Mouse (Mus musculus): Measurements from ENCODE around the gene Slc23a2. TPM values are rescaled to one million over a fixed set of nuclear protein-coding genes. Genes with fewer than 3 reads are reported as not detected.
A peak's percentile ranks its signal among the peaks of the same experiment; 100 is the strongest.

Gene Slc23a2
- polyA plus RNA-seq, 1 experiment from 2014 or later: 9.8 TPM

DNA sequence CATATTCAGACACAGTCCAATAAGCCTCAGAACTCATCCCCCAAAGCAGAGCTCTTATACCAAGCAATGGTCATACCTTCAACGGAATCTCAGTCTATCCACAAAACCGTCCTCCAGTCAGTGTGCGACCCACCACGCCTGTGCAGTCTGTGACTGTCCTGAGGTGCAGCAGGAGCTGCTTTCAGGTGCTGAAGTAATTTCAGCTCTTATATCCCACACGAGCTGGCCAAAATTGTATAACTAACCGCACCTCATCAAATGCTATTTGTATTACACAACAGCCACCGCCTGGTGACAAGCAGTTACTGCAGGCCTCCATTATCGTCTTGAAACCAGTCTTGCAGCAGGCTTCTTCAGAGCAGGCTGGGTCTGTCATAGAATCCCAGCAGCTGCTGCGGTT is 33.6 kb downstream of the Slc23a2 start:
- DNase-seq (ENCODE audit: low spot score, missing footprints): peak; percentile 81
- no peak overlapping the region for H3K4me3 ChIP-seq (ENCODE audit: low read depth, low read length)
- H3K27ac ChIP-seq (ENCODE audit: low read depth, low read length): no peak overlapping the region
- 56% methylated on average over 9 of the region's 9 CpGs for WGBS
- H3K27me3 ChIP-seq (ENCODE audit: control insufficient read depth, insufficient read depth, low read length): no peaks in the 10 kb centered on the region
- H3K36me3 ChIP-seq (ENCODE audit: control insufficient read depth, insufficient read depth, low read length): no peaks in the 10 kb centered on the region
- no peaks in the 10 kb centered on the region for H3K9me3 ChIP-seq (ENCODE audit: control insufficient read depth, low read length)
- ATAC-seq (ENCODE audit: low FRiP score): 0 out of 2 replicates have a peak, but pooled peaks have one; percentile 33
- no peak overlapping the region for H3K9ac ChIP-seq (ENCODE audit: low read length)
- no peaks in the 10 kb centered on the region for H3K4me1 ChIP-seq (ENCODE audit: control insufficient read depth, insufficient read depth, low read length)
- no peak overlapping the region for H3K4me2 ChIP-seq

DNA sequence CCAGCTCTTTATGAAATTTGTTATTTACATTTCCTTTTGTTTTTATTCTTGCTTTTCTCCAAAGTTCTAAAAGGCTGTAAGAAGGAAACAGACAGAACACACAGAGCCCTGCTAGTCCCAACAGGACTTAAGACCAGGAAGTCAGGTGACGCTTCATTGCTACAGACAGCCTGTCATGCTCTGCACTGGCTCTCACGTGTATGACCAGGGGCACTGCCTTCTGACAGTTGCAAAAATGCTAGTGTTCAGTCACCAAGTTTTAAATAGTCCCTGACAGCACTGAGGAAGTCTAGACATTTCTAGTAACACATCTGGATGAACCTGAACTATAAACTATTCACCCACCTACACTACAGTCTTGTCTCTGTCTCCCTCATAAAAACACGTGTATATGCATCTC is 34.2 kb downstream of the Slc23a2 start:
- H3K27ac ChIP-seq (ENCODE audit: low read depth, low read length): no peak overlapping the region
- no peaks in the 10 kb centered on the region for H3K27me3 ChIP-seq (ENCODE audit: control insufficient read depth, insufficient read depth, low read length)
- ATAC-seq (ENCODE audit: low FRiP score) (no peak), DNase-seq (ENCODE audit: low spot score, missing footprints) (peak; percentile 56)
- H3K9ac ChIP-seq (ENCODE audit: low read length): no peak overlapping the region
- H3K4me3 ChIP-seq (ENCODE audit: low read depth, low read length): no peak overlapping the region
- no peaks in the 10 kb centered on the region for H3K36me3 ChIP-seq (ENCODE audit: control insufficient read depth, insufficient read depth, low read length)
- no peaks in the 10 kb centered on the region for H3K4me1 ChIP-seq (ENCODE audit: control insufficient read depth, insufficient read depth, low read length)
- no peaks in the 10 kb centered on the region for H3K9me3 ChIP-seq (ENCODE audit: control insufficient read depth, low read length)
- WGBS: 76% methylated on average over 3 of the region's 3 CpGs
- no peak overlapping the region for H3K4me2 ChIP-seq

DNA sequence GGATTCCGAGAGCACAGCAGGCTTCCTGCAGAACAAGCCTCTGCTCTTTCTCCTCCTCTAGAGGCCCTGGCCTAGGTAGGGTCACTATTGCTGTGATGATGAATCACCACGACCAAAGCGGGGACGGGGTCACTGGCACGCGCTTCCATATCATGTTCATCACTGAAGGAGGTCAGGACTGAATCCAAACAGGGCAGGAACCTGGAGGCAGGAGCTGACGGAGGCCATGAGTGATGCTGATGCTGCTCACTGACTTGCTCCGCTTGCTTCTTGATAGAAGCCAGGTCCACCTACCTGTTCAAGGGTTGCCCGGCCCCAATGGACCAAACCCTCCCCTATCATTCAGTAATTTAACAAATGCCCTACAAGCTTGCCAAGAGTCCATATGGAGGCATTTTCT is 35.9 kb downstream of the Slc23a2 start:
- ATAC-seq (ENCODE audit: low FRiP score) (no peak), DNase-seq (ENCODE audit: low spot score, missing footprints) (no peak)
- no peaks in the 10 kb centered on the region for H3K27me3 ChIP-seq (ENCODE audit: control insufficient read depth, insufficient read depth, low read length)
- no peak overlapping the region for H3K4me3 ChIP-seq (ENCODE audit: low read depth, low read length)
- H3K27ac ChIP-seq (ENCODE audit: low read depth, low read length): no peak overlapping the region
- no peaks in the 10 kb centered on the region for H3K4me1 ChIP-seq (ENCODE audit: control insufficient read depth, insufficient read depth, low read length)
- no peak overlapping the region for H3K4me2 ChIP-seq
- WGBS: 95% methylated on average over 9 of the region's 9 CpGs
- no peak overlapping the region for H3K9ac ChIP-seq (ENCODE audit: low read length)
- no peaks in the 10 kb centered on the region for H3K9me3 ChIP-seq (ENCODE audit: control insufficient read depth, low read length)
- no peaks in the 10 kb centered on the region for H3K36me3 ChIP-seq (ENCODE audit: control insufficient read depth, insufficient read depth, low read length)

DNA sequence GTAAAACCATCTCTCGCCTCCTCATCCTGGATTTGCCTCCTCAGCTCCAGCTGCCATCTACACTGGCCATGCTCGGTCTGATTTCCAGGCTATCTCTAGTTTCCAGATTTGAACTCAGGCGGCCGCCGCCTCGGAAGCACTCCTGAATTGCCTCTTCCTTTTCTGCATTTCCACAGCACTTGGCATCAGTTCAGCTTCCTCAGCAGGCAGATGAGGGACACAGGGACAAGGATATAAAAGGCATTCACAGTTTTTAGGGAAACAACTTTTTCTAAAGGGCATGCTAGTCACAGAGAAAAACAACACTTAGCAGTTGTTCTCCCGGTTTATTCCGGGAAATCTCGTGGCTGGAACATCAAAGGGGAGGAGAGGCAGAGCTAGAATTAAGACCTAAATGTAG is 37.3 kb downstream of the Slc23a2 start:
- DNase-seq (ENCODE audit: low spot score, missing footprints) (peak; percentile 73), ATAC-seq (ENCODE audit: low FRiP score) (no peak)
- H3K27ac ChIP-seq (ENCODE audit: low read depth, low read length): no peak overlapping the region
- no peak overlapping the region for H3K9ac ChIP-seq (ENCODE audit: low read length)
- peaks cover 6% of the 10 kb centered on the region; the same call in 1 of the 2 replicates for H3K4me1 ChIP-seq (ENCODE audit: control insufficient read depth, insufficient read depth, low read length)
- 84% methylated on average over 9 of the region's 9 CpGs for WGBS
- H3K27me3 ChIP-seq (ENCODE audit: control insufficient read depth, insufficient read depth, low read length): no peaks in the 10 kb centered on the region
- no peaks in the 10 kb centered on the region for H3K9me3 ChIP-seq (ENCODE audit: control insufficient read depth, low read length)
- no peaks in the 10 kb centered on the region for H3K36me3 ChIP-seq (ENCODE audit: control insufficient read depth, insufficient read depth, low read length)
- H3K4me2 ChIP-seq: no peak overlapping the region
- no peak overlapping the region for H3K4me3 ChIP-seq (ENCODE audit: low read depth, low read length)

DNA sequence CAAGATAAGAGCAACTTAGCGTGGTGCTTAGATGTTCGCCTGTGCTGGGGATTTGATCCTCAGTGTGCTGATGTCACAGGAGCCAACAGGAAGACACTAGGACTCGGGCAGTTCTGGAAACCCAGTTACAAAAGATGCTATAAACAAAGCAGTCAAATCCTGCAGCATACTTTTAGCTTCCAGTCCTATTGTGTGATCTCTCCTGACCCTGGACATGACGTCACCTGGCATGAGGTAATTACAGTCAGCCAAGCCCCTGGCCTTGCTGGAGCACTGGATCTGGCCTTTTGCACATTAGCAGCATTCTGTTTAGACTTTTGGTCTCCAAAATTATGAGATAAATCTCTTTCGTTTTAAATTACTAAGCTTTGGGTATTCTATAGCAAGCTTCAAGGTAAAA is 38.8 kb downstream of the Slc23a2 start:
- 67% methylated on average over 5 of the region's 5 CpGs for WGBS
- no peak overlapping the region for H3K4me2 ChIP-seq
- peaks cover 6% of the 10 kb centered on the region; the same call in 1 of the 2 replicates for H3K4me1 ChIP-seq (ENCODE audit: control insufficient read depth, insufficient read depth, low read length)
- no peak overlapping the region for H3K27ac ChIP-seq (ENCODE audit: low read depth, low read length)
- no peak for DNase-seq (ENCODE audit: low spot score, missing footprints)
- no peak overlapping the region for H3K4me3 ChIP-seq (ENCODE audit: low read depth, low read length)
- H3K9ac ChIP-seq (ENCODE audit: low read length): no peak overlapping the region
- no peak for ATAC-seq (ENCODE audit: low FRiP score)
- H3K27me3 ChIP-seq (ENCODE audit: control insufficient read depth, insufficient read depth, low read length): no peaks in the 10 kb centered on the region
- no peaks in the 10 kb centered on the region for H3K9me3 ChIP-seq (ENCODE audit: control insufficient read depth, low read length)
- H3K36me3 ChIP-seq (ENCODE audit: control insufficient read depth, insufficient read depth, low read length): no peaks in the 10 kb centered on the region

DNA sequence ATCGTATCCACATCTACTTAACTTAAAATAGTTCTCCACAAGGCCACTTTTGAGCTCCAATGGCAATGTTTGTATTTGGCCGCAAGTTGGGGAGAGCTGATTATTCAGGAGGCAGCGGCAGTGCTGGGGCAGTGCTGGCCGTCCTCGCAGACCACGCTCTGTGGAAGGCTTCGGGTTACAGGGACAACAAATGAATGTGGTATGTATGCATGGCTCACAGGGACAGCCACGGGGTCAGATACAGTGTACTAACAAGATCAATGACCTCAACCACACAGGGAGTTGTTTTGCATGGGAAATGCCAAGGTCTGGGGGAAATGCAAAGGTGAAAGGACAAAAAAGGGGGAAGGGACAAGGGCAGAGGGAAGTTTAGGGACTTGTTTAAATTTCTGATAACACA is 41.6 kb downstream of the Slc23a2 start:
- Histone ChIP-seq H3K9me3 (ENCODE audit: control insufficient read depth, low read length) (no peaks in the 10 kb centered on the region), H3K9ac (ENCODE audit: low read length) (no peak overlapping the region), H3K4me1 (ENCODE audit: control insufficient read depth, insufficient read depth, low read length) (peaks cover 6% of the 10 kb centered on the region; the same call in 1 of the 2 replicates), H3K27ac (ENCODE audit: low read depth, low read length) (no peak overlapping the region), H3K4me3 (ENCODE audit: low read depth, low read length) (no peak overlapping the region), H3K4me2 (no peak overlapping the region), H3K27me3 (ENCODE audit: control insufficient read depth, insufficient read depth, low read length) (no peaks in the 10 kb centered on the region), H3K36me3 (ENCODE audit: control insufficient read depth, insufficient read depth, low read length) (no peaks in the 10 kb centered on the region)
- WGBS: 15% methylated on average over 8 of the region's 8 CpGs
- DNase-seq (ENCODE audit: low spot score, missing footprints): peak; percentile 86
- 0 out of 2 replicates have a peak, but pooled peaks have one; percentile 40 for ATAC-seq (ENCODE audit: low FRiP score)

DNA sequence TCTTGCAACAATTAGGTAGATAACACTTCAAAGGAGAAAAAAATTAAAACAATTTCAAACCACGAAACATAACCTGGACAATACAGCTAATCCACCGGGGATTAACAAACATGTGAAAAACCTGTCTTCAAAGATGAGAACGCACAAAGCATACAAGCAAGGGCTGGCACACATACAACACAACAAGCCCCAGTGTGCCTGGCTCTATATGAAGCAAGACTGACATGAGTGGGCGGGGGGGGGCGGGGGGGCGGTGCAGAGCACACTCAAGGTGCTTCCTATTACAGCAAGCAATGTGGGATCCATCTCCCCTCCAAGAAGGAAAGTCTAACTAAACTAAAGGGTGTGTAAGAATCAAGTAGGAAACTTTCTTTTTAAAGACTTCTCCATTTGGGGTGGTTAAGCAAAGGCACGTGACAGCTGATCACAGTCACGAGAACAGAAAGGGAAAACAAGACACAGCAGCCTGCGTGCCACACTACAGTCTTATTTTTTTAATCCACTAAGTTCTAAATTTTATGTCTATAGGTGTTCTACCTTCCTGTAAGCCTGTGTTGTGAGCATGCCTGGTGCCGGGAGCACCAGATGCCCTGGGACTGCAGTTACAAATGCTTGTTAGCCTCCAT is 42.3 kb downstream of the Slc23a2 start:
- Histone ChIP-seq H3K9ac (ENCODE audit: low read length) (no peak overlapping the region), H3K4me1 (ENCODE audit: control insufficient read depth, insufficient read depth, low read length) (peaks cover 6% of the 10 kb centered on the region; the same call in 1 of the 2 replicates), H3K4me3 (ENCODE audit: low read depth, low read length) (no peak overlapping the region), H3K36me3 (ENCODE audit: control insufficient read depth, insufficient read depth, low read length) (no peaks in the 10 kb centered on the region), H3K4me2 (no peak overlapping the region), H3K27ac (ENCODE audit: low read depth, low read length) (no peak overlapping the region), H3K9me3 (ENCODE audit: control insufficient read depth, low read length) (no peaks in the 10 kb centered on the region), H3K27me3 (ENCODE audit: control insufficient read depth, insufficient read depth, low read length) (no peaks in the 10 kb centered on the region)
- 80% methylated on average over 10 of the region's 10 CpGs for WGBS
- DNase-seq (ENCODE audit: low spot score, missing footprints): no peak
- no peak for ATAC-seq (ENCODE audit: low FRiP score)

DNA sequence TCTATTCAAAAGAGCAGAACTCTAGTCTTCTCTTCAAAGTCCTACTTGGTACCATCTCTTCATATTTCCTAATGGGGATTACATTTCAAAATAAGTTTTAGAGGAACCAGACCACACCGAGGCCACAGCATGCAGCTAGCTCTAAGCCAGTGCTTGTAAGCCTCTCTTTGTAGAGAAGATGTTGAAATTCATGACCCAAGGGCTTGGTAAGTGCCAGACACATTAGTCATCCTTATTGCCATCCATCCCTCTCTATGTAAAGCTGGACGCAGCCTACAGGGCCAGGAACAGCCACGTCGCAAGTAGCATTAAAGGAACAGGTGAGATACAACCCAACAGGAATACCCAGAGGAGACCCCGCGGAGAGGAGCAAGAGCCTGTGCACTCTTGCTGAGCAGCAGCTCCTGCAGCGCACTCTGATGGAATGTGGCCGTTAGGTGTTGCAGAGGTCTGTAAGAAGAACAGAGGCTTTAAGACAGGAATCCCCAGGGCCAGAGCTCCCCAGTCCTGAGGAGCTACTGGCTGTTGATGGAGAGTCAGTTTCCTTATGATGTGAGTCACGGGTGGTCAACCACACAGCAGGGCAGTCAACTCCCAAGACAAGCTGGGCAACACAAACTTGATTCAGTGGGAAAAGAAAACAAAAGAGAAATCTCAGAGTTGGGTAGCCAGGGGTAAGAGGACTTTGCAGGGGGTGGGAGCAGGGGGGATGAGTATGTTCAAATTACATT is 45.8 kb downstream of the Slc23a2 start:
- no peak for DNase-seq (ENCODE audit: low spot score, missing footprints)
- Histone ChIP-seq H3K4me3 (ENCODE audit: low read depth, low read length) (no peak overlapping the region), H3K9ac (ENCODE audit: low read length) (no peak overlapping the region), H3K9me3 (ENCODE audit: control insufficient read depth, low read length) (no peaks in the 10 kb centered on the region), H3K36me3 (ENCODE audit: control insufficient read depth, insufficient read depth, low read length) (no peaks in the 10 kb centered on the region), H3K4me1 (ENCODE audit: control insufficient read depth, insufficient read depth, low read length) (peaks cover 6% of the 10 kb centered on the region; the same call in 1 of the 2 replicates), H3K4me2 (no peak overlapping the region), H3K27ac (ENCODE audit: low read depth, low read length) (no peak overlapping the region), H3K27me3 (ENCODE audit: control insufficient read depth, insufficient read depth, low read length) (no peaks in the 10 kb centered on the region)
- WGBS: 69% methylated on average over 9 of the region's 9 CpGs
- no peak for ATAC-seq (ENCODE audit: low FRiP score)

DNA sequence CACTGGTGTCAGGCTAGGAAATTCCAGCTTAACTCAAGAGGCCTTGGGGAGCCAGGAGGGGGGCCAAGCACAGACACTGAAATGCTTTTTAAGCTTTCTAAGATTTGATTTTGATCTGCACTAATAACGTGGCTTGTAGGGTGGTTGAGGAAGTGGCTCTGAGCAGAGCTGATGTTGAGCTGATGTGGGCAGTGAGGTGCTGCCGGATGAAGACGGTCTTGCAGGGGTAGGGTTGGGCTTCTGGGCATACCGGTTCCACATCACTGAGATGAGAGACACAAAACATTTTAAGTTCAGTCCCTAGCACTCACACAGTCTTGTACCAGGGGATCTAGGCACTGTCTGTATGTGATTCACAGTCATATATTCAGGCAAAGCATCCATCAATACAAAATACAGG is 46.5 kb downstream of the Slc23a2 start:
- H3K9me3 ChIP-seq (ENCODE audit: control insufficient read depth, low read length): no peaks in the 10 kb centered on the region
- H3K4me2 ChIP-seq: no peak overlapping the region
- no peaks in the 10 kb centered on the region for H3K27me3 ChIP-seq (ENCODE audit: control insufficient read depth, insufficient read depth, low read length)
- ATAC-seq (ENCODE audit: low FRiP score): no peak
- H3K4me3 ChIP-seq (ENCODE audit: low read depth, low read length): no peak overlapping the region
- H3K4me1 ChIP-seq (ENCODE audit: control insufficient read depth, insufficient read depth, low read length): peaks cover 6% of the 10 kb centered on the region; the same call in 1 of the 2 replicates
- H3K27ac ChIP-seq (ENCODE audit: low read depth, low read length): no peak overlapping the region
- no peaks in the 10 kb centered on the region for H3K36me3 ChIP-seq (ENCODE audit: control insufficient read depth, insufficient read depth, low read length)
- no peak overlapping the region for H3K9ac ChIP-seq (ENCODE audit: low read length)
- no peak for DNase-seq (ENCODE audit: low spot score, missing footprints)
- WGBS: 89% methylated on average over 4 of the region's 4 CpGs
